Mouse (Mus musculus): ENCODE measurements around the gene Snta1. TPM values are rescaled to one million over a fixed set of nuclear protein-coding genes. Genes with fewer than 3 reads are reported as not detected.
"Not testable (repeated sequence)": the region's sequence is repeated elsewhere in the genome, so short reads cannot be mapped to it uniquely, and the experiment has no call there.

Gene Snta1
- total RNA-seq, 2 experiments from 2014 or later = 22.1 to 26.5 TPM

DNA sequence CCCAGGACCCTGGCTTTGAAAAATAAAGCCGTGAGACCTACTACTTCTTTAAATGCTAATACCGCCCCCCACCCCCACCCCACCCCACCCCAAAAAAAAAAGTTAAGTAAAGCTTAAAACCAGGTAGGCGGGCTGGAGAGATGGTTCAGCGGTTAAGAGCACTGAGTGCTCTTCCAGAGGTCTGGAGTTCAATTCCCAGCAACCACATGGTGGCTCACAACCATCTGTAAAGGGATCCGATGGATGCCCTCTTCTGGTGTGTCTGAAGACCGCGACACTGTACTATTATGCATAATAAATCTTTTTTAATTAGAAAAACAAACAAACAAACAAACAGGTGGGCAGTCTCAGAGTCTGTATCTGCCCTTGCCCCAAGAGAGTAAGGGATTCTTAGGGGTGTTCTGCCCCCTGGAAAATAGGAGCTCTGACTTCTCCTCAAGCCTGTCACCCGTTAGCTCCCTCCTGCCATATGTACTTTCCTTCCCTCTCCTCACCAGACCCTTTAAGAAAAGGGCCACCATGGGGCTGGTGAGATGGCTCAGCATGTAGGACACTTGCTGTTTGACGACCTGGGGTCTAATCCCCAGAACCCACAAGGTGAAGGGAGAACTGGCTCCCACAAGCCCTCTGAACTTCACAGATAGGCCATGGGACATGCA, 34.9 kb downstream of the Snta1 start, which contains the start of gene Cdk5rap1:
Gene Cdk5rap1 (minus strand): TSS at position 169 of the 659 bp plus-strand sequence.
- no peak for DNase-seq

DNA sequence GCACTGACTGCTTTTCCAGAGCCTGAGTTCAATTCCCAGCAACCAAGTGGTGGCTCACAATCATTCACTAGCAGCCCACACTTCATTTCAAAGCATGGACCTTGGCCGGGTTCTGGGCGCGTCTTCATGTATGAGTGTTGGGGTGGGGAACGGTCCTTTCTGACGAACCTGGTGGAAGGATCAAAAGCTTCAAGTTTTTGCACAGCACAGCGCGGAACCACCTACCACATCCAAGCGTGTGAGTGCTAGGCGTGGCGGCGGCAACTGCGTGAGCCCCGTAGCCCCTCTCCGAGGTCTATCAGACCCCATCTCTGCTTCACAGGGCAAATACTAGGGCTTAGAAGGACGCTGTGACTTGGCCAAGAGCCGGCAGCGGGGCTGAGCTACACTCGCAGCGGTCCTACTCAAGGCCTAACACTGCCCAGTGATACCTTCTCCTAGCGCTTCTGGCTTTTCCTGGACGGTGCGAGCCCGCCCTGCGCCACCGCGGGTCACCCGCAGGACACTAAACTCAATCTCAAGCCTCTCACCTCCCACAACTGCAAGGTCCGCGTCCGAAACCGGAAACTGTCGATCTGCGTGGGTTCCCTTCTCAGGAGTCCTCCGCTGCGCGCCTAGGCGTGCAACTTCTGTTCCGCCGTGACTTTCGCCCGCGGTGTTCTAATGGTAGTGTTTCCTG, 35.6 kb downstream of the Snta1 start:
- DNase-seq = peak; percentile 89 to 91

DNA sequence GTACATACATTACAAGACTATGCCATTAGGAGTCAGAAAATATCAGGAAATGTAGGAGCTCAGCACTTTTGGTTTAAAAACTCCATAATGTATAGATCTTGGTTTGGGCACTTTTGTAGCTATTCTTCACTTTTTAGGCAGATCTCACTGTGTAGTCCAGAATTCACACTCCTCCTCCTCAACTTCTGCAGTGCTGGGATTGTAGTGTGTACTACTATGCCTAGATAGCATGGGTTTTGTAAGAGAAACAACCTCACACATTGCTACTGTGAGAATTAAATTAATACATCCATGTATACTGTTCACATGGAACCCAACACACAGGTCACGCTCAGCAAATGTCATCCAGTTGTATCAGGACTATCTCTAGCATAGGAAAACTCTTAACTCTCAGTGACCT, 40.4 kb downstream of the Snta1 start:
- DNase-seq = no peak

DNA sequence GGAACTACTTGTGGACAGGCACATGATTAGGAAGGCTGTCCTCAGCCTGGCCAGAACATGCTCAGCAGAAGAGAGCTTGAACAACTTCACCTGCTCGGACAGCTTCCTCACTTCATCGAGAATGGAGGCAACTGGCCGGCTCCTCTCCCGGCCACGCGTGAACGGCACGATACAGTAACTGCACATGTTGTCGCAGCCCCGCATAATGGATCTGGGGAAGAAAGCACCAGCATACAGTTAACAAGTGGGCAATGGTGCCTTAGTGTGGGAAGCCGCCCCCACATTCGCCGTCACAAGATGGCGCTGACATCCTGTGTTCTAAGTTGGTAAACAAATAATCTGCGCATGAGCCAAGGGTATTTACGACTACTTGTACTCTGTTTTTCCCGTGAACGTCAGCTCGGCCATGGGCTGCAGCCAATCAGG, 53.9 kb downstream of the Snta1 start:
- not testable (repeated sequence) for DNase-seq

DNA sequence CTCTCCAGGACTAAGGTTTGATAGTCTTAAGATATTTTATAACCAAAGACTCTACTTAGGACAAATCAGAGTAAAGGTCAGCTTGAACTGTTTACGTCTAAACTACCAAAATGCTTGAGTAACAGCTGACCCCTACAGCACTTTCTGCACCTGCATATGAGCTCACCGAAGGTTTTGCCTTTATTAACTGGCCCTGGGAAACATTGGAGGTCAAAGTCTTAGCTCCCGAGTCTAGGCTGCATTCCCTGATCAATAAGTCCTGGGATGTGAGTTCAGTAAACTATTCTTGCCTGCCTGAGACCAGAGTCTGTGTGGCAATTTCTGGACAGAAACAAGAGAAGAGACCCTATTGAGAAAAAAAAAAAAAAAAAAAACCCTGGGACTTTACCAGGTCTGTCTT, 59.7 kb downstream of the Snta1 start:
- DNase-seq = no peak

DNA sequence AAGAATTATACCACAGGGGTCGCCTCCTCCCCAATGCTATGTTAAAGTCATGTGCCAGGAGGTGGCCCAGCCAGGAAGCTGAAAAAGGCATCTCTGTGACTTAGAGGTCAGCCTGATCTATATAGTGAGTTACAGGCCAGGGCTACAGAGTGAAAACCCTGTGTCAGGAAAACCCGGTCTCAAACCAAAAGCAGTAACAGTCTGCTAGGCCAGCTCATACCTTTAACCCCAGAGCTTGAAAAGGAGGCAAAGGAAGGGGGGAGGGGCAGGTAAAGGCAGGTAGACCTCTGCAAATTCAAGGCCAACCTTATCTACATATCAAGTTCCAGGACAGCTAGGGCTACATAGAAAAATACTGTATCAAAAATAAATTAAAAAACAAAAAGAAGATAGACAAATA, 68.5 kb downstream of the Snta1 start:
- DNase-seq = no peak

DNA sequence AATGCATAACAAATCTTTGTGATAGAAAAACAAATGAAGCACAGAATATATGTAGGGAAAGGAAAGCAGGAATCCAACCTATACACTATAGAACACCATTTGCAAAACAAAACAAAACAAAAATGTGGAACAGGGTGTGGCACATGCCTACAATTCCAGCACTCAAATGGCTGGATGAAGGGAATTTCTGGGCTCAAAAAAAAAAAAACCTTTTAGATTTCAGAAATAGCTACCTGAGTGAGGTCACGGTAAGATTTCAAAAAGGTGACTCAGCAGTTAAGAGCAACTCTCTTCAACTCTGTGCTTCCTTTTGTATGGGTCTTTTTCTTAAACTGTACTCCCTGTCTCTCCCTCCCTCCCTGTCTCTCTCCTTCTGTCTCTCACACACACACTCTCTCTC, 69.7 kb downstream of the Snta1 start:
- DNase-seq = no peak

DNA sequence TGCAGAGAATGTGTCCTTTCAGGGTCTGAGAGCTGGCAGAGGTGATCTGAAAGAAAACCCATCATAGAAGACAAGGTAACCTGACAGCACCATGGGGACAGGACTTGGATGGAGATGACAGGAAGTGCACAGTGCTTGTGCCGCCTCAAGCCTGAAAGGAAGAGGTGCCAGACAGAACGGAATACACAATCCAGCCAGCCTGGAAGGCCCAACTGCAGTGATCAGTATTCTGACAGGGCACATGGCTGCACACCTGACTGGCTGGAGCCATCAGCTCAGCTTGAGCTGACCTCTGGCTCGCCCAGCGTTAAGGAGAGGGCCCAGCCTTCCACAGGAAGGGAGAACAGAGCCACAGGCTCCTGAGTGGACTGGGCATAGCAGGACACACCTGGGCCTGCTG, 72.3 kb downstream of the Snta1 start:
- DNase-seq = no peak

DNA sequence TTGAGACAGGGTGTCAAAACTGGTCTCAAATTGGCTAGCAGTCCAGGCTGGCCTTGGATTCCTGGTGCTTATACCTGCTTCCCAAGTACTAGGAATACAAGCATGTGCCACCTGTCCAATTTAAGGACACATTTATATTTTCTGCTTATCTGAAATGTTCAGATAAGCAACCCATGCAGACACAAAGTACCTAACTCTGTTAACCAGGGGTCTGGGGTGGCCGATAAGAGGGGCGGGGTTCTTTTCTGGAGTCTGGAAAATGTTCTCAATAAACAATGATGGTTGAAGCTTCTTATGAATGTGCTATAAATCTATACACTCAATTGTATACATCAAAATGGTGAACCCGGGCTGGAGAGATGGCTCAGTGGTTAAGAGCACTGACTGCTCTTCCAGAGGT, 81.0 kb downstream of the Snta1 start:
- DNase-seq = no peak

Other genes with a start within 250 kb of the Snta1 start
- not detected for gene Bpifa5, start 245.5 kb downstream of the Snta1 start, total RNA-seq (2021)
- not detected for gene Bpifb1, start 217.3 kb downstream of the Snta1 start, total RNA-seq (2021)
- under 1 TPM; 0.23 TPM for gene Bpifb5, start 184.4 kb downstream of the Snta1 start, total RNA-seq (2021)
- not detected for gene Bpifb9a, start 150.2 kb downstream of the Snta1 start, total RNA-seq (2021)
- not detected for gene Bpifb9b, start 100.9 kb downstream of the Snta1 start, total RNA-seq (2021)
- 10 to 100 TPM; 11.0 to 13.9 TPM for gene Cdk5rap1, start 35.1 kb downstream of the Snta1 start, total RNA-seq (2021)
- gene Cbfa2t2, start 28.4 kb upstream of the Snta1 start, total RNA-seq (2021) = 10 to 100 TPM; 30.7 to 40.9 TPM
- under 1 TPM in 1 of 2 experiments, not detected in 1; 0.43 TPM for gene 1700003F12Rik, start 139.0 kb upstream of the Snta1 start, total RNA-seq (2021)
- not detected for gene Actl10, start 143.7 kb upstream of the Snta1 start, total RNA-seq (2021)
- gene Necab3, start 150.8 kb upstream of the Snta1 start, total RNA-seq (2021) = 1 to 10 TPM; 1.1 to 1.5 TPM
- 1 to 10 TPM; 8.7 to 9.6 TPM for gene E2f1, start 161.8 kb upstream of the Snta1 start, total RNA-seq (2021)
- gene Pxmp4, start 195.6 kb upstream of the Snta1 start, total RNA-seq (2021) = 10 to 100 TPM; 30.9 to 35.7 TPM
- gene Zfp341, start 205.2 kb upstream of the Snta1 start, total RNA-seq (2021) = 1 to 10 TPM; 2.6 to 3.0 TPM
- under 1 TPM in 1 of 2 experiments, not detected in 1; 0.63 TPM for gene 4930519P11Rik, start 205.3 kb upstream of the Snta1 start, total RNA-seq (2021)
- gene Chmp4b, start 243.6 kb upstream of the Snta1 start, total RNA-seq (2021) = 100 to 1,000 TPM; 220 to 259 TPM

Measured in adrenal gland, postnatal 36 days (tissue).